Mouse (Mus musculus) stomach, embryonic 14.5 days (tissue): ENCODE results near the gene Tiam2. TPM values are rescaled to one million over a fixed set of nuclear protein-coding genes. Genes with fewer than 3 reads are reported as not detected.

ENCODE experiments used
- ATAC-seq: fragments of 200-750 bp; cut with Nextera tagmentation; 2 replicates; pipeline ENCODE4 v1.8.0; 2017; ENCODE audit warnings: low read depth, moderate TSS enrichment; ENCODE audit not compliant: insufficient number of reproducible peaks, insufficient read depth, low FRiP score
- H3K27ac ChIP-seq: fragments of 300-500 bp; sonication (generic); 2 replicates; pipeline ENCODE4 v1.5.1; 2014; ENCODE audit warnings: mild to moderate bottlenecking, low read length, moderate library complexity, mixed read lengths
- H3K27me3 ChIP-seq: fragments of 300-500 bp; sonication (generic); 2 replicates; pipeline ENCODE4 v1.6.1; 2014; ENCODE audit warnings: low read length, control low read depth, mixed read lengths; ENCODE audit not compliant: control insufficient read depth, insufficient read depth
- H3K36me3 ChIP-seq: fragments of 300-500 bp; sonication (generic); 2 replicates; pipeline ENCODE4 v1.6.1; 2014; ENCODE audit warnings: mild to moderate bottlenecking, control low read depth, low read length, moderate library complexity, mixed read lengths; ENCODE audit not compliant: control insufficient read depth, insufficient read depth
- H3K4me1 ChIP-seq: fragments of 300-500 bp; sonication (generic); 2 replicates; pipeline ENCODE4 v1.6.1; 2014; ENCODE audit warnings: low read length, control low read depth, mixed read lengths; ENCODE audit not compliant: control insufficient read depth, insufficient read depth
- H3K4me2 ChIP-seq: fragments of 300-500 bp; sonication (generic); replicated peaks from 2 replicates; pipeline ENCODE4 v1.6.1; 2014; ENCODE audit warnings: low read depth, low read length, control low read depth
- H3K4me3 ChIP-seq: fragments of 300-500 bp; sonication (generic); 2 replicates; pipeline ENCODE4 v1.5.1; 2014; ENCODE audit warnings: low read depth, low read length, control low read depth
- H3K9ac ChIP-seq: fragments of 300-500 bp; sonication (generic); replicated peaks from 2 replicates; pipeline ENCODE4 v1.6.1; 2014; ENCODE audit warnings: low read depth, mild to moderate bottlenecking, control low read depth, low read length, moderate library complexity, mixed read lengths
- H3K9me3 ChIP-seq: fragments of 300-500 bp; sonication (generic); 2 replicates; pipeline ENCODE4 v1.6.1; 2016; ENCODE audit warnings: low read depth, low read length, control low read depth; ENCODE audit not compliant: control insufficient read depth
- WGBS: fragments of 180-500 bp; shearing (Covaris S2); extraction: QIAGEN DNeasy Blood & Tissue Kit; methylation state at CpG from one replicate; pipeline ENCODE4 v1.1.7; 2014; 5-methylcytosine and 5-hydroxymethylcytosine counted together
- polyA plus RNA-seq: library from polyadenylated mRNA; unstranded; fragments of >200 nt; fragmentation: Nextera tagmentation; extraction: Ambion mirVana; gene quantifications from 2 replicates; pipeline ENCODE4 v1.2.1, GENCODE M21; 2014

The Tiam2 gene
- polyA plus RNA-seq, 1 experiment from 2014 or later = 6.5 TPM

DNA sequence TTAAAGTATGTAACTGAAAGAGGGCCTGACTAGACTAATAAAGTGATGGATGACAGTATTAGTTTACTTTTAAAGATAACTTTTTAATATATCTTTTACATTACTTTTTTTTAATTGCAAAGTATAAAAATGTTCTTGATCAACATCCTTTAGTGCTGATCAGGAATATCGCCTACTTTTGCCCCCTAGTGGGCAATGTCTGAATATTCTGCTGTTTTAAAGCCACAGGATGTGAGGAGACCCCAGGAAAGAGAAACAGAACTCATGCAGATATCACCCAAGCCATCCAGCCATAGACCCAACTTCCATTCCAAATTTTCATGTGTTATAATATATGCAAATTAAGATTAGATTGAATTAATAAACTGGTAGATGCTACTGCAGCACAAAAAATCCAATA lies 207.1 kb downstream of the Tiam2 start:
- Histone ChIP-seq H3K27ac (no peak overlapping the region), H3K9me3 (no peaks in the 10 kb centered on the region), H3K27me3 (no peaks in the 10 kb centered on the region), H3K4me1 (no peaks in the 10 kb centered on the region), H3K36me3 (no peaks in the 10 kb centered on the region), H3K4me3 (no peak overlapping the region), H3K4me2 (no peak overlapping the region), H3K9ac (no peak overlapping the region)
- WGBS = 23% methylated on average over 1 of the region's 1 CpGs
- ATAC-seq = no peak

DNA sequence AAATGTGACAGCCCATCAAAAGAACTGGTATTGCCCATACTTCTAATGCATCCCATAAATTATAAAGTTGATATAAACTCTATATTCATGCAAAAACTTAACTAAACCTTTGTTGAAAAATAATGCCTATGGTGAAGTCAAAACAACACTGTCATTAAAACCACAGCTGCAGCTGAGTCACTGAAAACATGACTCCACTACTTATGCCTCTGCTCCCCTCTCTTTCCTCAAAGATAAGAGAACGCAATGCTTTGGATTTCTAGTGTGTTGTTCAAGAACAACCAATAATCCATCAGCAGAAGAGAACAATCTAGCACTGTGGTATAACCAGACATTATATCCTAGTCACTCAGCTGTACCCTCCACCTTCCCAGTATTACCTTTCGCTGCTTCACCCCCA lies 213.9 kb downstream of the Tiam2 start:
- Histone ChIP-seq H3K4me3 (no peak overlapping the region), H3K36me3 (peaks cover 8% of the 10 kb centered on the region; the same call in 1 of the 2 replicates), H3K27ac (no peak overlapping the region), H3K9ac (no peak overlapping the region), H3K4me2 (no peak overlapping the region), H3K27me3 (no peaks in the 10 kb centered on the region), H3K9me3 (no peaks in the 10 kb centered on the region), H3K4me1 (no peaks in the 10 kb centered on the region)
- 89% methylated on average over 2 of the region's 2 CpGs for WGBS
- no peak for ATAC-seq

DNA sequence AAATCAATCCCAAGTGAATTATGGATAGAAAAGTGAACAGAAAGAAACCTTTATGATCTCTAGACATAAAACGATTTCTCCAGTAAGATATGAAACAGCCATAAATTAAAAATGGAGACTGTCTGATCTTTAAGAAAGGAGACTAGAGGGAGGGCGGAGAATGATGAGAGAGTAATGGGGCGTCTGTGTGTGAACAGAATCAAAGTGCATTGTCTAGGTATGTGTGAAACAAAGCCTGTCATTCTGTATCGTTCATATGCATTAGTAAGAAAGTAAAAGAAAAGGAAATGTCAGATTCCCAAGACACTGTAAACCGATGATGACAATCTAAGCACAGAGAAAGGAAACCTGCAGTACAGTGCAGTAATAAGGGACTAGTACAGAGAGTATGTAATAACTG lies 214.7 kb downstream of the Tiam2 start:
- Histone ChIP-seq H3K9ac (no peak overlapping the region), H3K27me3 (no peaks in the 10 kb centered on the region), H3K27ac (no peak overlapping the region), H3K4me2 (no peak overlapping the region), H3K36me3 (peaks cover 8% of the 10 kb centered on the region; the same call in 1 of the 2 replicates), H3K4me1 (no peaks in the 10 kb centered on the region), H3K9me3 (no peaks in the 10 kb centered on the region), H3K4me3 (no peak overlapping the region)
- ATAC-seq = no peak
- WGBS = 71% methylated on average over 5 of the region's 5 CpGs

DNA sequence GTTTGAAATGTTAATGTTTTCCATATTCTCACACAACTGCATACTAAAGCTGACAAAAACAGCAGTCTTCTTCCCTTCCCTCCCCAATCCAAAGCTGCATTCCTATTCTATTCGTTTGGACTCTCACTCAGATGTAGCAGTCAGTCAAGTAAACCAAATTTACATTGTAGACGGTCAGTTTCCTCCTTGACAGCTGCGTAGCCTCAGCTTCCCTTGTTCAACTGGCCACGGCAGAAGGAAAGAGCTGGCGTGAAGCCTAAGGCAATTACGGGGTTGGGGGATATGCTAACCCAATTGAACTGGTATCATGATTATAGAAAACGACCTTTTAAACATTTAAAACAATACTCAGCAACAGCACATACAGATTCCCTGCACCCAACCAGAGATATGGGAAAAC lies 221.4 kb downstream of the Tiam2 start:
- Histone ChIP-seq H3K9ac (no peak overlapping the region), H3K4me3 (no peak overlapping the region), H3K4me2 (no peak overlapping the region), H3K9me3 (no peaks in the 10 kb centered on the region), H3K36me3 (peaks cover 2% of the 10 kb centered on the region; the same call in 1 of the 2 replicates), H3K4me1 (no peaks in the 10 kb centered on the region), H3K27me3 (no peaks in the 10 kb centered on the region), H3K27ac (no peak overlapping the region)
- ATAC-seq = no peak
- WGBS = 58% methylated on average over 7 of the region's 7 CpGs

- Histone ChIP-seq H3K36me3 (no peaks in the 10 kb centered on the region; the same call in 1 of the 2 replicates), H3K27me3 (no peaks in the 10 kb centered on the region), H3K27ac (no peak overlapping the region), H3K4me3 (no peak overlapping the region), H3K9me3 (no peaks in the 10 kb centered on the region), H3K4me2 (no peak overlapping the region), H3K9ac (no peak overlapping the region), H3K4me1 (peaks cover 9% of the 10 kb centered on the region)
- no peak; the same call in 1 of the 2 replicates for ATAC-seq
- 61% methylated on average over 1 of the region's 1 CpGs for WGBS
Measured at GRCm38 (mm10) chr17:3556251-3556650, 229.9 kb downstream of the Tiam2 start.

- peak; percentile 99 for ATAC-seq
Measured at GRCm38 (mm10) chr17:3557331-3558311, 231.2 kb downstream of the Tiam2 start, which contains the start of gene Tfb1m. Gene Tfb1m, minus strand, starts transcription at chr17:3557781.

GRCm38 (mm10) chr17:3558356-3558870 lies 232.0 kb downstream of the Tiam2 start:
- peak overlapping the region; percentile 41 for H3K4me2 ChIP-seq
- no peak for ATAC-seq
- peak overlapping the region; percentile 74 for H3K27ac ChIP-seq
- H3K36me3 ChIP-seq = no peaks in the 10 kb centered on the region; the same call in 1 of the 2 replicates
- no peaks in the 10 kb centered on the region for H3K27me3 ChIP-seq
- 79% methylated on average over 9 of the region's 9 CpGs for WGBS
- no peak overlapping the region; the same call in 1 of the 2 replicates for H3K9ac ChIP-seq
- peak overlapping the region; percentile 56 for H3K4me3 ChIP-seq
- H3K9me3 ChIP-seq = no peaks in the 10 kb centered on the region
- peaks cover 9% of the 10 kb centered on the region for H3K4me1 ChIP-seq

More at GRCm38 (mm10) chr17:3557331-3558311, 231.2 kb downstream of the Tiam2 start, which contains the start of gene Tfb1m:
- H3K4me2 ChIP-seq = peak within 1 kb of the TSS; percentile 72
- peak within 1 kb of the TSS; percentile 49 for H3K9ac ChIP-seq
- H3K4me1 ChIP-seq = peaks cover 9% of the 10 kb centered on the region
- H3K36me3 ChIP-seq = no peaks in the 10 kb centered on the region; the same call in 1 of the 2 replicates
- H3K27me3 ChIP-seq = no peaks in the 10 kb centered on the region
- H3K9me3 ChIP-seq = no peaks in the 10 kb centered on the region
- H3K27ac ChIP-seq = peak within 1 kb of the TSS; percentile 89
- H3K4me3 ChIP-seq = peak within 1 kb of the TSS; percentile 56
- under 1% methylated on average over 60 of the region's 60 CpGs for WGBS

DNA sequence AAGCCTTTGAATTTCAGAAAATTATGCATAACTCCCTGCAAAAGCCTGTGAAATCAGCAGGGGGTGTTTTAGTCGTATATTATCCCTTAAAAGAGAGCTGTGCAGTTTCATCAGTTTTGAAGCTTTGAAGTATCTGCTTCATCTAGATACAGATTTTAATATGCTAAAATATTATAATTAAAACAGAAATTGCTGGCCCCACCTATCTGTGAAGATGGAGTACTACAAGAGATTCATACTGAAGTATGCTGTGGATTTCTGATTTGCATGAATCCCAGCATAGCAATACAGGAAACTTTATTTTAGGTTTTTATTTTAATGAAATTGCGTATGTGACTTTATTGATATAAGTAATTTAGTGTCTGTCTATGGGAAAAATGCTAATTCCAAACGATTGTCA lies 234.2 kb downstream of the Tiam2 start:
- 77% methylated on average over 3 of the region's 3 CpGs for WGBS
- H3K27ac ChIP-seq = no peak overlapping the region
- peaks cover 9% of the 10 kb centered on the region for H3K4me1 ChIP-seq
- H3K27me3 ChIP-seq = no peaks in the 10 kb centered on the region
- no peak overlapping the region for H3K9ac ChIP-seq
- H3K4me2 ChIP-seq = no peak overlapping the region
- no peak for ATAC-seq
- no peak overlapping the region for H3K4me3 ChIP-seq
- no peaks in the 10 kb centered on the region for H3K36me3 ChIP-seq
- H3K9me3 ChIP-seq = no peaks in the 10 kb centered on the region
